Mouse (Mus musculus) urinary bladder, postnatal 0 days (tissue): Measurements from ENCODE around the gene Clk1. TPM values are rescaled to one million over a fixed set of nuclear protein-coding genes. Genes with fewer than 3 reads are reported as not detected.

ENCODE experiments used
- polyA plus RNA-seq: library from polyadenylated mRNA; unstranded; fragments of >200 nt; fragmentation: Nextera tagmentation; extraction: Ambion mirVana; gene quantifications from 2 replicates; pipeline ENCODE4 v1.2.1, GENCODE M21; 2015

Clk1 gene
- 82.2 and 99.9 TPM in 2 replicates for polyA plus RNA-seq

GRCm38 (mm10) chr1:58423371-58424248, at the start of gene Clk1:
Gene Clk1 (minus strand): TSS chr1:58424066.

GRCm38 (mm10) chr1:58445143-58445722, 21.4 kb upstream of the Clk1 start, which contains the start of the genes Nif3l1 and Ppil3:
Gene Nif3l1 (plus strand): TSS chr1:58445151.
Gene Ppil3 (minus strand): TSS chr1:58445486.

GRCm38 (mm10) chr1:58392652-58393283, 31.1 kb downstream of the Clk1 start, which contains the start of gene Bzw1:
Gene Bzw1 (plus strand): TSS chr1:58392898.

Other genes starting within 250 kb of the Clk1 start
- 0.02 and 0.07 TPM in 2 replicates for gene Aox4, start 213.7 kb downstream of the Clk1 start, polyA plus RNA-seq
- 0.07 TPM in 1 of 2 replicates, not detected in the other for gene Aox2, start 145.7 kb downstream of the Clk1 start, polyA plus RNA-seq
- gene Bzw1, start 31.2 kb downstream of the Clk1 start, polyA plus RNA-seq = 186 and 228 TPM in 2 replicates
- gene Nif3l1, start 21.1 kb upstream of the Clk1 start, polyA plus RNA-seq = 18.8 and 20.7 TPM in 2 replicates
- 32.4 and 32.9 TPM in 2 replicates for gene Ppil3, start 21.4 kb upstream of the Clk1 start, polyA plus RNA-seq
- 12.7 and 15.7 TPM in 2 replicates for gene Orc2, start 81.0 kb upstream of the Clk1 start, polyA plus RNA-seq
- 5.3 and 5.5 TPM in 2 replicates for gene Fam126b, start 162.3 kb upstream of the Clk1 start, polyA plus RNA-seq
- gene Ndufb3, start 162.3 kb upstream of the Clk1 start, polyA plus RNA-seq = 187 and 202 TPM in 2 replicates